In the genomic region with DNA sequence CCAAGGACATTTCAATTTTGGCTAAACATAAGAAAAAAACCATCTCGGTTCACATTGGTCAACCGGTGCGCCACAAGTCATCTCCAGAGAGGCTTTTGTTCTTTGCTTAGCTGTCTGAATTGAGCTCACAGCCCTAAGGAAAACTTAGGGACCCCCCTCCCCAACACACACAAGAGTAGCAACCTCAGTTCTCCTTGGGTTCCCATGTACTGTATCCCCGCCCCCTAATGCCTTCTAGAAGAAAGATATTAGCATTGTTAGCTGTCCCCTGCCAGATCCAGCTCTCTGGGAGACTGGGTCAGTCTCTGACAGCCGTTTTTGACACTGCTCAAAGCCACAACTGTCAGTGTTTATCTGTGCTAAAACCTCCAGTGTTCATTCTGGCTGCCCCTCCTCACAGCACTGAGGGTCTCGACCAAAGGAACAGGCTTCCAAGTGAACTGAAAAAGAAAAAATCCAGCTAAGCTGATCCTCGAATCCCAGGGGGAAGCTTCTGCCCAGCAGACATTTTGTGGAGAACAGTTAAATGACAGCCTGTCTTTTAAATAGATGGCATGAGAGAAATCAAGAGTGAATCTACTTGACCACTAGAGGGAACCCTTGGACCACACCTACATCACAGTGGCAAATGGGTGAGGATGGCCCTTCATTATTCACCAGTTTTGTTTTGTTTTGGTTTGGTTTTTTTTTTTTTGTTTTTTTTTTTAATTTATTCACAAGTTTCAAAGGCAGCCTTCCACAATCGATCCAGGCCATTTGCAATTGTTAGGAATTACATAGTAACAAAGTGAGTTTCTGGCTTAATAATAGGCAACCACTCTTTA, we compare ENCODE assay signal across 8 mouse cellular contexts.
DNase-seq lines count a peak whose midpoint lies in the region; ATAC-seq and TF ChIP-seq lines count a peak whose summit lies in the region.

No protein-coding gene starts in this region.

- no peaks in the 10 kb centered on the region for H3K9me3 ChIP-seq in heart, embryonic 12.5 days (replicated peaks)
- H3K9me3 ChIP-seq in CH12.LX (replicated peaks; ENCODE audit: low read length) = no peaks in the 10 kb centered on the region
- no peaks in the 10 kb centered on the region for H3K9me3 ChIP-seq in midbrain, embryonic 11.5 days (ENCODE audit: control insufficient read depth, low read length)

- intact Hi-C loops in heart, adult 2 months (cut with DNase I) = loop anchor here (1.0 to 5.0 kb wide), 5 partner anchors 38 to 314 kb away; a partner anchor contains a TSS

- TF ChIP-seq EP300 in heart, adult 2 months (IDR thresholded peaks at IDR 0.05; ENCODE audit: insufficient read depth, low read depth, low read length) = no peak
- TF ChIP-seq EP300 in CH12.LX (IDR thresholded peaks at IDR 0.05; ENCODE audit: low read length) = no peak

- H3K79me2 ChIP-seq in heart, adult 2 months (replicated peaks; ENCODE audit: control insufficient read depth, insufficient read depth, low read length) = no peaks in the 10 kb centered on the region
- H3K79me2 ChIP-seq in CH12.LX (replicated peaks; ENCODE audit: control insufficient read depth, extremely low read depth, insufficient read depth, poor library complexity, severe bottlenecking) = no peaks in the 10 kb centered on the region

- peak; percentile 94 for TF ChIP-seq RAD21 in CH12.LX (IDR thresholded peaks at IDR 0.05; ENCODE audit: low read depth, low read length)

- TF ChIP-seq CTCF in heart, adult 2 months (IDR thresholded peaks at IDR 0.05) = peak; percentile 92
- TF ChIP-seq CTCF in CH12.LX (conservative IDR thresholded peaks at IDR 0.05 in 1 of 2, IDR thresholded peaks at IDR 0.05 in 1 of 2; ENCODE audit: low read depth in 2 of 2, low read length in 2 of 2) = peak; percentile 73 to 90

- peak; percentile 32 for DNase-seq in heart, adult 2 months
- peak; percentile 81 for DNase-seq in CH12.LX (ENCODE audit: extremely low read depth)
- DNase-seq in cerebellum, adult 11 months = peak; percentile 8
- DNase-seq in forelimb bud, embryonic 11.5 days (ENCODE audit: low read depth, low spot score) = peak; percentile 64
- DNase-seq in layer of hippocampus, adult 9-11 months = peak; percentile 32
- no peak for DNase-seq in midbrain, embryonic 11.5 days (ENCODE audit: low spot score, missing footprints)
- DNase-seq in urinary bladder, adult 2 months (ENCODE audit: low spot score) = no peak

- no peak overlapping the region for H3K27ac ChIP-seq in heart, adult 2 months
- H3K27ac ChIP-seq in heart, embryonic 12.5 days (ENCODE audit: poor library complexity, severe bottlenecking) = no peak overlapping the region
- no peak overlapping the region for H3K27ac ChIP-seq in CH12.LX (ENCODE audit: insufficient read depth, low read depth)
- H3K27ac ChIP-seq in midbrain, embryonic 11.5 days (ENCODE audit: low read depth, low read length) = no peak overlapping the region

- dilution Hi-C loops in CH12.LX (cut with MboI; ENCODE audit: extremely low pct_ligation_motif_present, extremely low pct_unique_long_range_greater_than_20kb, low sequenced_read_pairs) = no loop called here

- no peak for TF ChIP-seq POLR2A in heart, adult 2 months (IDR thresholded peaks at IDR 0.05; ENCODE audit: insufficient read depth, low read depth, low read length)
- TF ChIP-seq POLR2A in CH12.LX (IDR thresholded peaks at IDR 0.05; ENCODE audit: low read depth, low read length) = no peak

- no peaks in the 10 kb centered on the region; the same call in 1 of the 2 replicates for H3K4me1 ChIP-seq in heart, adult 2 months (ENCODE audit: control insufficient read depth, insufficient read depth, low read length)
- H3K4me1 ChIP-seq in heart, embryonic 12.5 days (replicated peaks) = no peaks in the 10 kb centered on the region
- H3K4me1 ChIP-seq in CH12.LX (ENCODE audit: control insufficient read depth in 1 of 2, insufficient read depth in 2 of 2) = peaks cover 0 to 9% of the 10 kb centered on the region in 2 experiments; a peak in 1 of 4 replicates
- H3K4me1 ChIP-seq in midbrain, embryonic 11.5 days (ENCODE audit: control insufficient read depth, insufficient read depth, low read length) = no peaks in the 10 kb centered on the region

- H3K4me3 ChIP-seq in heart, adult 2 months = no peak overlapping the region
- no peak overlapping the region for H3K4me3 ChIP-seq in heart, embryonic 12.5 days
- H3K4me3 ChIP-seq in CH12.LX (replicated peaks in 1 of 3; ENCODE audit: low read depth in 2 of 3, low read length in 2 of 3, poor library complexity in 1 of 3) = no peak overlapping the region
- H3K4me3 ChIP-seq in midbrain, embryonic 11.5 days (ENCODE audit: low read depth, low read length) = no peak overlapping the region

- H3K27me3 ChIP-seq in heart, adult 2 months (ENCODE audit: control insufficient read depth, insufficient read depth, low read length) = no peaks in the 10 kb centered on the region
- no peaks in the 10 kb centered on the region for H3K27me3 ChIP-seq in heart, embryonic 12.5 days (replicated peaks)
- no peaks in the 10 kb centered on the region for H3K27me3 ChIP-seq in CH12.LX (replicated peaks)
- H3K27me3 ChIP-seq in midbrain, embryonic 11.5 days (ENCODE audit: control insufficient read depth, insufficient read depth, low read length) = no peaks in the 10 kb centered on the region

- no peak for ATAC-seq in heart, embryonic 12.5 days (ENCODE audit: insufficient number of reproducible peaks, low FRiP score)
- peak; percentile 82; the same call in 1 of the 2 replicates for ATAC-seq in midbrain, embryonic 11.5 days (ENCODE audit: low FRiP score)

- H3K9ac ChIP-seq in heart, adult 2 months (ENCODE audit: low read depth, low read length) = no peak overlapping the region
- no peak overlapping the region for H3K9ac ChIP-seq in heart, embryonic 12.5 days
- no peak overlapping the region for H3K9ac ChIP-seq in CH12.LX (ENCODE audit: insufficient read depth, low read depth)
- H3K9ac ChIP-seq in midbrain, embryonic 11.5 days (ENCODE audit: low read length) = no peak overlapping the region

- in situ Hi-C loops in CH12.LX (cut with MboI; ENCODE audit: low pct_ligation_motif_present, low pct_unique_long_range_greater_than_20kb, low sequenced_read_pairs) = loop anchor here (10.0 kb wide), 2 partner anchors 159 to 259 kb away; a partner anchor contains a TSS

- H3K4me2 ChIP-seq in heart, embryonic 12.5 days = no peak overlapping the region
- no peak overlapping the region for H3K4me2 ChIP-seq in CH12.LX (ENCODE audit: insufficient read depth, low read depth, poor library complexity, severe bottlenecking)
- no peak overlapping the region for H3K4me2 ChIP-seq in midbrain, embryonic 11.5 days

- 59% methylated on average over 8 of the region's 8 CpGs for WGBS in heart, adult 2 months
- 54% methylated on average over 8 of the region's 8 CpGs for WGBS in heart, embryonic 12.5 days
- 65% methylated on average over 8 of the region's 8 CpGs for WGBS in midbrain, embryonic 11.5 days

- 0 out of 2 replicates have a peak, but pooled peaks cover 2% of the 10 kb centered on the region for H3K36me3 ChIP-seq in heart, adult 2 months (ENCODE audit: control insufficient read depth, insufficient read depth, low read length)
- peaks cover 20% of the 10 kb centered on the region for H3K36me3 ChIP-seq in heart, embryonic 12.5 days
- peaks cover 7 to 48% of the 10 kb centered on the region in 2 experiments for H3K36me3 ChIP-seq in CH12.LX (replicated peaks in 1 of 2; ENCODE audit: control insufficient read depth in 1 of 2, insufficient read depth in 1 of 2, low read length in 1 of 2)
- H3K36me3 ChIP-seq in midbrain, embryonic 11.5 days (ENCODE audit: control insufficient read depth, insufficient read depth, low read length) = no peaks in the 10 kb centered on the region

TF ChIP-seq in CH12.LX, 34 proteins besides CTCF, POLR2A, EP300 and RAD21:
- TF ChIP-seq JUND (conservative IDR thresholded peaks at IDR 0.05; ENCODE audit: low read depth, low read length) (no peak), MAZ (IDR thresholded peaks at IDR 0.05; ENCODE audit: low read depth, low read length) (no peak), NRF1 (IDR thresholded peaks at IDR 0.05; ENCODE audit: low read depth, low read length) (no peak), SIN3A (IDR thresholded peaks at IDR 0.05; ENCODE audit: low read length) (no peak), NELFE (IDR thresholded peaks at IDR 0.05; ENCODE audit: low read depth, low read length) (no peak), SMC3 (IDR thresholded peaks at IDR 0.05; ENCODE audit: low read depth, low read length) (peak; percentile 82), USF2 (conservative IDR thresholded peaks at IDR 0.05; ENCODE audit: low read depth, low read length) (no peak), ETS1 (conservative IDR thresholded peaks at IDR 0.05; ENCODE audit: low read depth, low read length) (no peak), CHD2 (IDR thresholded peaks at IDR 0.05; ENCODE audit: low read length) (no peak), ELF1 (IDR thresholded peaks at IDR 0.05; ENCODE audit: low read depth, low read length) (no peak), CHD1 (IDR thresholded peaks at IDR 0.05; ENCODE audit: low read depth, low read length) (no peak), IRF4 (IDR thresholded peaks at IDR 0.05; ENCODE audit: low read depth, low read length) (no peak), KAT2A (IDR thresholded peaks at IDR 0.05; ENCODE audit: insufficient replicate concordance, low read length) (no peak), UBTF (IDR thresholded peaks at IDR 0.05; ENCODE audit: low read depth, low read length) (no peak), MYC (IDR thresholded peaks at IDR 0.05; ENCODE audit: low read depth, low read length) (no peak), BHLHE40 (IDR thresholded peaks at IDR 0.05; ENCODE audit: low read depth, low read length) (no peak), PAX5 (IDR thresholded peaks at IDR 0.05; ENCODE audit: low read length) (no peak), POLR2AphosphoS2 (IDR thresholded peaks at IDR 0.05; ENCODE audit: low read depth, low read length) (no peak), MXI1 (IDR thresholded peaks at IDR 0.05; ENCODE audit: low read depth, low read length) (no peak), JUN (IDR thresholded peaks at IDR 0.05; ENCODE audit: insufficient read depth, low read depth, low read length) (no peak), ZC3H11A (IDR thresholded peaks at IDR 0.05; ENCODE audit: low read depth, low read length) (peak; percentile 44; the same call in 1 of the 2 replicates), HCFC1 (IDR thresholded peaks at IDR 0.05; ENCODE audit: low read depth, low read length) (no peak), ZNF384 (IDR thresholded peaks at IDR 0.05; ENCODE audit: low read depth, low read length) (peak; percentile 82), ZMIZ1 (IDR thresholded peaks at IDR 0.05; ENCODE audit: low read depth, low read length) (no peak), MEF2A (IDR thresholded peaks at IDR 0.05; ENCODE audit: borderline replicate concordance, low read depth, low read length) (no peak)

Comparison
In these comparisons a context has a peak if more than half of its experiments do, and no peak if none do; other contexts are left out.
1. DNase-seq: peak in heart, adult 2 months (2 of 2), CH12.LX (single experiment), cerebellum, adult 11 months (single experiment), forelimb bud, embryonic 11.5 days (single experiment) and layer of hippocampus, adult 9-11 months (single experiment); none in midbrain, embryonic 11.5 days (single experiment) and urinary bladder, adult 2 months (single experiment).